9 mouse cellular contexts compared by ENCODE assay signal in the genomic region with DNA sequence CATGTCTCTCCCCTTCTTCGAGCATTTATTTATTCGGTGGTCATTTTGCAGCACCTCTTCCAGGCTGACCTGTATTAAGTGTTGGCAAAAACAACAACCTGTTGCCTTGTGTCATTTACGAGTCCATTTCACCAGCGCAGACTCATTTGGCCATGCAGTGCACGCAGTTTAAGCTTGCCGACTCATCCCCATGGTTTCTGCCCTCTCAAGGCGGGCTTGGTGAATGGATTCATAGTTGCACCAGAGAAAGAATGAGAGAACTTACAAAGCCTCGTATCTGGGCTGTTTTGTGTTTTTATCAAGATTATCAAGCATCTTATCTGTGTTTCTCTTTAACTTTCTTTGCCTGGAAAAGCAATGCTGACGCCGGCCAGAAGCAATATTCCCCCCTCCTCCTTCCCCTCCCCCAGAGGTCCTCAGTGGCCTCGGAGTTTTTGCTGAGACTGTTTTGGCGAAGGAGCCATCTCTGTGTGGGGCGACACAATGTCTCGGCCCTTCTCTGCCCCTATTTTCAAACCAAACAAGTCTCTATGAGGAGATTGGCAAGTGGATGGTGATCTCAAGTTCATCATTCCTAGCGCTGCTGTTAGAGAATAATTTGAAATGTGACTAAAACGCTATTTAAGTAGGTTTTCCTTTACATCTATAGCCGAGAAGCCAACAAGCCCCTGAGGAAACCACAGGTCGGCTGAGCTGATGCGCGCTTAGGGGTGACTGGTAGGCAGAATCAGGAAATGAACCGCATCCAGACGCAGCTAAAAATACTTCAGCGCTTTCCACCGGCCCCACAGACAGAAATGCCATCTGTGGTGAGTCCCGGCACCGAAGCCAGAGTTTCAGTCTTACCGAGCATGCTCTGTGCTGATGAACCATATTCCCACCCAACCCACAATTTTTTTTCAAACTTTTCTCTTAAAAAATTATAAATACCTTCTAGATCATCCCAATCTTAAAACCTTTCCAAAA. TPM values are rescaled to one million over a fixed set of nuclear protein-coding genes. Genes with fewer than 3 reads are reported as not detected.
A peak's percentile ranks its signal among the peaks of the same experiment; 100 is the strongest.
DNase-seq lines count a peak whose midpoint lies in the region; ATAC-seq lines count a peak whose summit lies in the region.
"Had no signal": no experiment of that assay in that cellular context is flagged by ENCODE, and none has a peak within 500 bp of the region (broad histone marks: within the 10 kb centered on the region; RNA-seq: fewer than 3 reads in every experiment).

No protein-coding gene starts in this region.

- DNase-seq in lung, postnatal 36 days, result peak; percentile 15
- DNase-seq in lung, postnatal 10 days, result no peak
- peak; percentile 81 for DNase-seq in thymus, postnatal 14 days
- no peak for DNase-seq in embryo, embryonic 10.5 days (ENCODE audit: low spot score)

- peak overlapping the region; percentile 57 for H3K4me2 ChIP-seq in liver, embryonic 16.5 days (ENCODE audit: low read depth, low read length)
- no peak overlapping the region for H3K4me2 ChIP-seq in hindbrain, embryonic 16.5 days (ENCODE audit: low read length)
- H3K4me2 ChIP-seq: limb, embryonic 13.5 days had no signal

- H3K27me3 ChIP-seq in erythroblast, embryonic 14.5 days (ENCODE audit: control insufficient read depth), result peaks cover 52% of the 10 kb centered on the region
- peaks cover 5% of the 10 kb centered on the region for H3K27me3 ChIP-seq in liver, embryonic 16.5 days (ENCODE audit: control insufficient read depth, insufficient read depth, low read depth, low read length)
- no peaks in the 10 kb centered on the region for H3K27me3 ChIP-seq in hindbrain, embryonic 16.5 days (replicated peaks; ENCODE audit: control insufficient read depth, insufficient read depth, low read length)
- H3K27me3 ChIP-seq: limb, embryonic 13.5 days had no signal

- 18% methylated on average over 27 of the region's 27 CpGs for WGBS in liver, embryonic 16.5 days (ENCODE audit: insufficient replicate concordance)
- WGBS in hindbrain, embryonic 16.5 days, result 84% methylated on average over 27 of the region's 27 CpGs

- no peak overlapping the region for H3K27ac ChIP-seq in liver, embryonic 16.5 days (ENCODE audit: low read length)
- no peak overlapping the region for H3K27ac ChIP-seq in hindbrain, embryonic 16.5 days (ENCODE audit: low read depth, low read length)
- H3K27ac ChIP-seq: limb, embryonic 13.5 days had no signal

- peak; percentile 91 for ATAC-seq in hematopoietic stem cell, adult 5-6 weeks (replicated peaks in 1 of 2; ENCODE audit: insufficient read depth in 1 of 2, low FRiP score in 2 of 2, low TSS enrichment in 1 of 2, low read depth in 1 of 2, poor library complexity in 2 of 2, severe bottlenecking in 2 of 2)
- ATAC-seq in liver, embryonic 16.5 days (ENCODE audit: low read depth), result no peak
- ATAC-seq in hindbrain, embryonic 16.5 days, result no peak

- H3K36me3 ChIP-seq in erythroblast, embryonic 14.5 days (ENCODE audit: control insufficient read depth), result no peaks in the 10 kb centered on the region
- no peaks in the 10 kb centered on the region for H3K36me3 ChIP-seq in liver, embryonic 16.5 days (ENCODE audit: control insufficient read depth, insufficient read depth)
- no peaks in the 10 kb centered on the region for H3K36me3 ChIP-seq in hindbrain, embryonic 16.5 days (ENCODE audit: control insufficient read depth, insufficient read depth, low read length)
- H3K36me3 ChIP-seq: limb, embryonic 13.5 days had no signal

- peak overlapping the region; percentile 33 for H3K9ac ChIP-seq in liver, embryonic 16.5 days (ENCODE audit: low read depth, low read length)
- no peak overlapping the region for H3K9ac ChIP-seq in hindbrain, embryonic 16.5 days (ENCODE audit: low read depth, low read length)
- H3K9ac ChIP-seq: limb, embryonic 13.5 days had no signal

- peak overlapping the region; percentile 40 for H3K4me3 ChIP-seq in erythroblast, embryonic 14.5 days (replicated peaks)
- H3K4me3 ChIP-seq in liver, embryonic 16.5 days (ENCODE audit: low read depth, low read length), result peak overlapping the region; percentile 36
- H3K4me3 ChIP-seq in hindbrain, embryonic 16.5 days (ENCODE audit: low read length), result no peak overlapping the region
- H3K4me3 ChIP-seq: limb, embryonic 13.5 days had no signal

- peaks cover 35% of the 10 kb centered on the region for H3K4me1 ChIP-seq in erythroblast, embryonic 14.5 days (ENCODE audit: control insufficient read depth)
- peaks cover 15% of the 10 kb centered on the region for H3K4me1 ChIP-seq in liver, embryonic 16.5 days (ENCODE audit: control insufficient read depth, low read depth, low read length)
- no peaks in the 10 kb centered on the region for H3K4me1 ChIP-seq in hindbrain, embryonic 16.5 days (ENCODE audit: control insufficient read depth, insufficient read depth, low read depth, low read length)

- H3K9me3 ChIP-seq in erythroblast, embryonic 14.5 days (ENCODE audit: control insufficient read depth, low read length), result peaks cover 3% of the 10 kb centered on the region
- H3K9me3 ChIP-seq in liver, embryonic 16.5 days (replicated peaks; ENCODE audit: control insufficient read depth, low read length), result no peaks in the 10 kb centered on the region
- no peaks in the 10 kb centered on the region for H3K9me3 ChIP-seq in hindbrain, embryonic 16.5 days (ENCODE audit: control insufficient read depth, low read length)
- H3K9me3 ChIP-seq: limb, embryonic 13.5 days had no signal

RNA-seq across cellular contexts. Expression of gene Slc16a10, which starts 22.6 kb away (rescaled TPM):
- 9.7 and 11.1 TPM in 2 replicates for polyA plus RNA-seq in erythroblast, embryonic 14.5 days (2012)
- total RNA-seq in hematopoietic stem cell, adult 5-6 weeks (2017), result 12.8 and 19.6 TPM in 2 replicates
- 73.1 and 75.2 TPM in 2 replicates for polyA plus RNA-seq in liver, embryonic 16.5 days (2015; fragmentation: Nextera tagmentation; extraction: Ambion mirVana)
- 6.1 and 7.2 TPM in 2 replicates for polyA plus RNA-seq in hindbrain, embryonic 16.5 days (2015; fragmentation: Nextera tagmentation; extraction: Ambion mirVana)

Comparison
In these comparisons a context has a peak if more than half of its experiments do, and no peak if none do; other contexts are left out.
1. DNase-seq: peak in lung, postnatal 36 days (single experiment) and thymus, postnatal 14 days (single experiment); none in lung, postnatal 10 days (single experiment) and embryo, embryonic 10.5 days (single experiment).
2. ATAC-seq: peak in hematopoietic stem cell, adult 5-6 weeks (2 of 2); none in liver, embryonic 16.5 days (single experiment) and hindbrain, embryonic 16.5 days (single experiment).